Mouse (Mus musculus) MEL (cell line): ENCODE results near the gene Hoxd4. TPM values are rescaled to one million over a fixed set of nuclear protein-coding genes. Genes with fewer than 3 reads are reported as not detected.
A peak's percentile ranks its signal among the peaks of the same experiment; 100 is the strongest.

ENCODE experiments used
- DNase-seq: peaks from one replicate; pipeline ENCODE4 v3.0.0; 2011; ENCODE audit warnings: low read depth, low spot score
- H3K27ac ChIP-seq: 2 replicates; pipeline ENCODE4 v1.5.1; 2012; ENCODE audit warnings: low read depth, mild to moderate bottlenecking, control low read depth, low read length, moderate library complexity; ENCODE audit not compliant: control insufficient read depth
- H3K27me3 ChIP-seq, 2 experiments: fragments of 150-350 bp in 1 of 2; sonication (generic) in 1 of 2; 2 replicates each; pipeline ENCODE4 v1.6.1; 2012; ENCODE audit warnings: low read length in 2 of 2, mild to moderate bottlenecking in 2 of 2, improper control_type of control experiment in 1 of 2, moderate library complexity in 1 of 2; ENCODE audit not compliant: insufficient read depth in 2 of 2, control insufficient read depth in 1 of 2
- H3K36me3 ChIP-seq, 2 experiments: 2 replicates each; pipeline ENCODE4 v1.6.1; 2012 to 2014; ENCODE audit warnings: low read length in 2 of 2, improper control_type of control experiment in 1 of 2, inconsistent platforms in 1 of 2, mild to moderate bottlenecking in 1 of 2; ENCODE audit not compliant: insufficient read depth in 2 of 2, control insufficient read depth in 1 of 2
- H3K4me1 ChIP-seq, 2 experiments: fragments of 150-350 bp in 1 of 2; sonication (generic) in 1 of 2; 2 replicates each; pipeline ENCODE4 v1.6.1; 2012; ENCODE audit warnings: low read length in 2 of 2, improper control_type of control experiment in 1 of 2, mild to moderate bottlenecking in 1 of 2; ENCODE audit not compliant: insufficient read depth in 2 of 2, control insufficient read depth in 1 of 2
- H3K4me3 ChIP-seq, 2 experiments: fragments of 150-350 bp in 1 of 2; sonication (generic) in 1 of 2; 2 replicates each; pipeline ENCODE4 v1.5.1; 2012; ENCODE audit warnings: low read depth in 2 of 2, low read length in 2 of 2, mild to moderate bottlenecking in 2 of 2, moderate library complexity in 2 of 2, control low read depth in 1 of 2, improper control_type of control experiment in 1 of 2; ENCODE audit not compliant: control insufficient read depth in 1 of 2, insufficient read depth in 1 of 2
- H3K79me2 ChIP-seq: 2 replicates; pipeline ENCODE4 v1.6.1; 2012; ENCODE audit warnings: mild to moderate bottlenecking, low read length, moderate library complexity; ENCODE audit not compliant: control insufficient read depth, poor library complexity, insufficient read depth
- H3K9ac ChIP-seq: 2 replicates; pipeline ENCODE4 v1.6.1; 2012; ENCODE audit warnings: low read depth, mild to moderate bottlenecking, control low read depth, low read length, moderate library complexity; ENCODE audit not compliant: control insufficient read depth, poor library complexity, severe bottlenecking
- H3K9me3 ChIP-seq: fragments of 150-350 bp; sonication (generic); replicated peaks from 2 replicates; pipeline ENCODE4 v1.6.1; 2012; ENCODE audit warnings: mild to moderate bottlenecking, low read length, improper control_type of control experiment, moderate library complexity; ENCODE audit not compliant: insufficient read depth
- CHD1 ChIP-seq: IDR thresholded peaks from 2 replicates; pipeline ENCODE4 v1.6.1; 2012; ENCODE audit warnings: low read depth, mild to moderate bottlenecking, inconsistent platforms, low read length, improper control_type of control experiment
- CHD2 ChIP-seq: IDR thresholded peaks from 2 replicates; pipeline ENCODE4 v1.6.1; 2011; ENCODE audit warnings: low read length, improper control_type of control experiment
- CTCF ChIP-seq, 3 experiments: IDR thresholded peaks in 2 of 3; conservative IDR thresholded peaks in 1 of 3; 2 replicates each; pipeline ENCODE4 v1.5.1; 2011 to 2012; ENCODE audit warnings: low read length in 3 of 3, low read depth in 2 of 3, mild to moderate bottlenecking in 2 of 3, improper control_type of control experiment in 1 of 3, inconsistent platforms in 1 of 3, mixed read lengths in 1 of 3, moderate library complexity in 1 of 3; ENCODE audit not compliant: control insufficient read depth in 1 of 3, insufficient read depth in 1 of 3, poor library complexity in 1 of 3, severe bottlenecking in 1 of 3
- EP300 ChIP-seq, 2 experiments: IDR thresholded peaks; 2 replicates each; pipeline ENCODE4 v1.6.1; 2011; ENCODE audit warnings: improper control_type of control experiment in 2 of 2, low read length in 2 of 2, low read depth in 1 of 2, mild to moderate bottlenecking in 1 of 2
- ETS1 ChIP-seq: IDR thresholded peaks from 2 replicates; pipeline ENCODE4 v1.6.1; 2012; ENCODE audit warnings: low read depth, mild to moderate bottlenecking, inconsistent platforms, low read length, improper control_type of control experiment, moderate library complexity
- GATA1 ChIP-seq: IDR thresholded peaks from 2 replicates; pipeline ENCODE4 v1.6.1; 2011; ENCODE audit warnings: low read depth, low read length, improper control_type of control experiment
- HCFC1 ChIP-seq: IDR thresholded peaks from 2 replicates; pipeline ENCODE4 v1.6.1; 2012; ENCODE audit warnings: low read depth, mild to moderate bottlenecking, inconsistent platforms, low read length, improper control_type of control experiment, moderate library complexity
- JUND ChIP-seq: IDR thresholded peaks from 2 replicates; pipeline ENCODE4 v1.6.1; 2011; ENCODE audit warnings: low read depth, mild to moderate bottlenecking, improper control_type of control experiment, low read length
- KAT2A ChIP-seq: conservative IDR thresholded peaks from 2 replicates; pipeline ENCODE4 v1.6.1; 2012; ENCODE audit warnings: low read depth, low read length, improper control_type of control experiment, inconsistent platforms
- NELFE ChIP-seq: IDR thresholded peaks from 2 replicates; pipeline ENCODE4 v1.6.1; 2011; ENCODE audit warnings: low read depth, low read length, improper control_type of control experiment
- NRF1 ChIP-seq: IDR thresholded peaks from 2 replicates; pipeline ENCODE4 v1.6.1; 2014; ENCODE audit warnings: low read depth, mild to moderate bottlenecking, inconsistent platforms, low read length, improper control_type of control experiment, moderate library complexity; ENCODE audit not compliant: poor library complexity, insufficient read depth, severe bottlenecking
- POLR2AphosphoS5 ChIP-seq: IDR thresholded peaks from 2 replicates; pipeline ENCODE4 v1.6.1; 2012; ENCODE audit warnings: low read depth, borderline replicate concordance, mild to moderate bottlenecking, inconsistent platforms, low read length, moderate library complexity, mixed read lengths
- RCOR1 ChIP-seq: IDR thresholded peaks from 2 replicates; pipeline ENCODE4 v1.6.1; 2012; ENCODE audit warnings: low read depth, mild to moderate bottlenecking, inconsistent platforms, low read length, improper control_type of control experiment
- SIN3A ChIP-seq: IDR thresholded peaks from 2 replicates; pipeline ENCODE4 v1.6.1; 2012; ENCODE audit warnings: low read length, improper control_type of control experiment, inconsistent platforms
- TBP ChIP-seq: IDR thresholded peaks from 2 replicates; pipeline ENCODE4 v1.8.0; 2011; ENCODE audit warnings: low read depth, low read length, improper control_type of control experiment
- ZC3H11A ChIP-seq: IDR thresholded peaks from 2 replicates; pipeline ENCODE4 v1.6.1; 2012; ENCODE audit warnings: low read depth, mild to moderate bottlenecking, inconsistent platforms, low read length, improper control_type of control experiment
- ZKSCAN1 ChIP-seq: IDR thresholded peaks from 2 replicates; pipeline ENCODE4 v1.6.1; 2012; ENCODE audit warnings: low read depth, mild to moderate bottlenecking, inconsistent platforms, low read length, improper control_type of control experiment, moderate library complexity
- ZNF384 ChIP-seq: IDR thresholded peaks from 2 replicates; pipeline ENCODE4 v1.6.1; 2012; ENCODE audit warnings: low read depth, mild to moderate bottlenecking, inconsistent platforms, low read length, improper control_type of control experiment
- polyA plus RNA-seq, 2 experiments: library from polyadenylated mRNA; stranded (reverse) in 1 of 2; unstranded in 1 of 2; fragments of >175 nt in 1 of 2; fragments of >200 nt in 1 of 2; gene quantifications; 2 replicates each; pipeline versions ENCODE4 v1.2.1 to v1.2.4; 2012; ENCODE audit warnings: low replicate concordance in 2 of 2, low read depth in 1 of 2; ENCODE audit not compliant: insufficient read length in 2 of 2, insufficient read depth in 1 of 2, missing spikeins in 1 of 2
- total RNA-seq: library from RNA; depleted of rRNA; stranded (reverse); fragments of 300-350 nt; gene quantifications from 2 replicates; pipeline ENCODE4 v1.2.3, GENCODE M21; 2012

The Hoxd4 gene
- total and polyA plus RNA-seq, 3 experiments: not detected

GRCm38 (mm10) chr2:74686301-74686987 lies 25.3 kb upstream of the Hoxd4 start (continued):
- TF ChIP-seq SIN3A: no peak
- TF ChIP-seq ZNF384: peak; percentile 87
- no peak for TF ChIP-seq ZKSCAN1

GRCm38 (mm10) chr2:74686988-74687697 lies 24.6 kb upstream of the Hoxd4 start:
- no peaks in the 10 kb centered on the region for H3K79me2 ChIP-seq
- no peak overlapping the region for H3K27ac ChIP-seq
- H3K36me3 ChIP-seq: no peaks in the 10 kb centered on the region
- TF ChIP-seq ZNF384: no peak
- TF ChIP-seq CHD2: no peak
- no peak for TF ChIP-seq ZC3H11A
- no peak for TF ChIP-seq JUND
- TF ChIP-seq GATA1: no peak
- TF ChIP-seq POLR2AphosphoS5: no peak
- no peak for TF ChIP-seq NRF1
- TF ChIP-seq KAT2A: no peak
- TF ChIP-seq CTCF (IDR thresholded peaks at IDR 0.05 in 2 of 3, conservative IDR thresholded peaks at IDR 0.05 in 1 of 3; ENCODE audit: control insufficient read depth in 1 of 3, insufficient read depth in 1 of 3, low read depth in 2 of 3, low read length in 3 of 3, poor library complexity in 1 of 3, severe bottlenecking in 1 of 3): no peak
- TF ChIP-seq CHD1: no peak
- TF ChIP-seq SIN3A: no peak
- TF ChIP-seq ETS1: no peak
- no peak for TF ChIP-seq HCFC1
- TF ChIP-seq RCOR1: no peak
- no peak for TF ChIP-seq NELFE
- TF ChIP-seq TBP: no peak
- TF ChIP-seq EP300 (IDR thresholded peaks at IDR 0.05; ENCODE audit: low read depth in 1 of 2, low read length in 2 of 2): no peak
- no peaks in the 10 kb centered on the region for H3K9me3 ChIP-seq
- H3K9ac ChIP-seq: no peak overlapping the region
- H3K4me1 ChIP-seq: no peaks in the 10 kb centered on the region
- no peak overlapping the region for H3K4me3 ChIP-seq
- peaks cover 0 to 2% of the 10 kb centered on the region in 2 experiments; a peak in 3 of 4 replicates for H3K27me3 ChIP-seq
- DNase-seq: no peak
